ENCODE assay signal across 9 mouse cellular contexts in the genomic region with DNA sequence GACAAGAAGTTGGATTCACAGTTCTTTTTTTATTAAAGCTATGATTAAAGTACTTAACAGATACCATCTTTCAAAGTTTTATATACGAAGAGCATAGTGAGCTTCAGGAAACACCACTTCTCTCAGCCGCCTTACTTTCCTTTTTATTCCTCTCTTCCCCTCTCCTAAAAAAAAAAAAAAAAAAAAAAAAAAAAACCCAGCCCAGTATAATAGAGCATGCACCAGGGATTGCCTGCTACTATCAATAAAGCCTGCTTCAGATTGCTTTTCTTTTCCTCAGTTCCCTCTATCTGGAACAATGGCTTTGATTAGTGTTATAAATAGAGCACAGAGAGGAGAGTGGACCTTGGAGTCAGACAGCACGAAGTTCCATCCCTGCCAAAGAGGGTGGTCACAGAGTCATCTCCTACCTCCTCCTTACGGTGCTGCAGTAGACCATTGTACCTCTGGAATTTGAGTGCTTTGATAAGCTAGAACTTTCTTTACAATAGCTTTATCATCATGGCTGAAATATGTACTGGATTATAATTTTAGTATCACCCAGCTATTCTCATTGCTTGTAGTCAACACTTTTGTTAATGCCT. TPM values are rescaled to one million over a fixed set of nuclear protein-coding genes. Genes with fewer than 3 reads are reported as not detected.
DNase-seq lines count a peak whose midpoint lies in the region; ATAC-seq lines count a peak whose summit lies in the region.
"Had no signal": no experiment of that assay in that cellular context is flagged by ENCODE, and none has a peak within 500 bp of the region (broad histone marks: within the 10 kb centered on the region; RNA-seq: fewer than 3 reads in every experiment).

No protein-coding gene starts in this region.

- H3K4me3 ChIP-seq in forebrain, embryonic 16.5 days (replicated peaks; ENCODE audit: low read length) = peak overlapping the region; percentile 23
- H3K4me3 ChIP-seq in hindbrain, embryonic 10.5 days = peak overlapping the region; percentile 28
- peak overlapping the region; percentile 69 for H3K4me3 ChIP-seq in midbrain, embryonic 14.5 days (replicated peaks; ENCODE audit: low read depth, low read length)

- no peak for ATAC-seq in forebrain, embryonic 16.5 days
- no peak for ATAC-seq in midbrain, embryonic 14.5 days (ENCODE audit: low FRiP score, low TSS enrichment)

- H3K9me3 ChIP-seq in forebrain, embryonic 16.5 days (ENCODE audit: control insufficient read depth, low read length) = no peaks in the 10 kb centered on the region
- no peaks in the 10 kb centered on the region for H3K9me3 ChIP-seq in hindbrain, embryonic 10.5 days
- no peaks in the 10 kb centered on the region for H3K9me3 ChIP-seq in midbrain, embryonic 14.5 days (ENCODE audit: control insufficient read depth, low read length)

- peak overlapping the region; percentile 47 for H3K4me2 ChIP-seq in forebrain, embryonic 16.5 days (ENCODE audit: low read length)
- peak overlapping the region; percentile 99 for H3K4me2 ChIP-seq in midbrain, embryonic 14.5 days (ENCODE audit: low read length)

- 36% methylated on average over 4 of the region's 4 CpGs for WGBS in forebrain, embryonic 16.5 days
- 43% methylated on average over 4 of the region's 4 CpGs for WGBS in hindbrain, embryonic 10.5 days
- 41% methylated on average over 4 of the region's 4 CpGs for WGBS in midbrain, embryonic 14.5 days

- H3K4me1 ChIP-seq in forebrain, embryonic 16.5 days (replicated peaks; ENCODE audit: control insufficient read depth, insufficient read depth, low read length) = peaks cover 30% of the 10 kb centered on the region
- H3K4me1 ChIP-seq in hindbrain, embryonic 10.5 days (replicated peaks) = peaks cover 26% of the 10 kb centered on the region
- H3K4me1 ChIP-seq in midbrain, embryonic 14.5 days (ENCODE audit: control insufficient read depth, insufficient read depth, low read length) = peaks cover 26% of the 10 kb centered on the region

- no peaks in the 10 kb centered on the region for H3K27me3 ChIP-seq in forebrain, embryonic 16.5 days (replicated peaks; ENCODE audit: control insufficient read depth, insufficient read depth, low read length)
- peaks cover 44% of the 10 kb centered on the region for H3K27me3 ChIP-seq in hindbrain, embryonic 10.5 days (ENCODE audit: insufficient read depth, poor library complexity, severe bottlenecking)
- H3K27me3 ChIP-seq in midbrain, embryonic 14.5 days (ENCODE audit: control insufficient read depth, insufficient read depth, low read length) = no peaks in the 10 kb centered on the region

- no peaks in the 10 kb centered on the region for H3K36me3 ChIP-seq in forebrain, embryonic 16.5 days (ENCODE audit: control insufficient read depth, insufficient read depth)
- H3K36me3 ChIP-seq in hindbrain, embryonic 10.5 days = no peaks in the 10 kb centered on the region
- no peaks in the 10 kb centered on the region for H3K36me3 ChIP-seq in midbrain, embryonic 14.5 days (ENCODE audit: control insufficient read depth, insufficient read depth, low read length)

- no peak overlapping the region for H3K9ac ChIP-seq in forebrain, embryonic 16.5 days (replicated peaks; ENCODE audit: low read depth, low read length)
- no peak overlapping the region; the same call in 1 of the 2 replicates for H3K9ac ChIP-seq in midbrain, embryonic 14.5 days (replicated peaks; ENCODE audit: low read length)

- peak; percentile 10 to 27 for DNase-seq in kidney, adult 8-10 months
- no peak for DNase-seq in kidney, postnatal 25 days
- no peak for DNase-seq in hindbrain, embryonic 10.5 days (ENCODE audit: low spot score)
- DNase-seq in midbrain, embryonic 14.5 days = peak; percentile 26
- no peak for DNase-seq in thymus, postnatal 4 days
- DNase-seq in layer of hippocampus, adult 11-12 months (ENCODE audit: low spot score) = no peak
- no peak for DNase-seq in urinary bladder, postnatal 10 days (ENCODE audit: low spot score)

- no peak overlapping the region for H3K27ac ChIP-seq in forebrain, embryonic 16.5 days (ENCODE audit: low read length)
- H3K27ac ChIP-seq in hindbrain, embryonic 10.5 days = no peak overlapping the region
- no peak overlapping the region for H3K27ac ChIP-seq in midbrain, embryonic 14.5 days (replicated peaks; ENCODE audit: low read depth, low read length)
- H3K27ac ChIP-seq: stomach, postnatal 0 days had no signal

RNA-seq across cellular contexts. Expression of gene March5, which starts 30.4 kb away (rescaled TPM):
- 111 and 130 TPM in 2 replicates for polyA plus RNA-seq in forebrain, embryonic 16.5 days (2015; fragmentation: Nextera tagmentation; extraction: Ambion mirVana)
- polyA plus RNA-seq in hindbrain, embryonic 10.5 days (2016; fragmentation: Nextera tagmentation; extraction: Ambion mirVana) = 112 and 116 TPM in 2 replicates
- polyA plus RNA-seq in midbrain, embryonic 14.5 days (2014; fragmentation: Nextera tagmentation; extraction: Ambion mirVana) = 120 and 131 TPM in 2 replicates

RNA-seq across cellular contexts. Expression of gene Cpeb3, which starts 31.4 kb away (rescaled TPM):
- 7.0 and 9.8 TPM in 2 replicates for polyA plus RNA-seq in forebrain, embryonic 16.5 days (2015; fragmentation: Nextera tagmentation; extraction: Ambion mirVana)
- 0.87 and 2.9 TPM in 2 replicates for polyA plus RNA-seq in hindbrain, embryonic 10.5 days (2016; fragmentation: Nextera tagmentation; extraction: Ambion mirVana)
- 10.1 and 12.5 TPM in 2 replicates for polyA plus RNA-seq in midbrain, embryonic 14.5 days (2014; fragmentation: Nextera tagmentation; extraction: Ambion mirVana)

Comparison
In these comparisons a context has a peak if more than half of its experiments do, and no peak if none do; other contexts are left out.
1. DNase-seq: peak in kidney, adult 8-10 months (2 of 2) and midbrain, embryonic 14.5 days (single experiment); none in kidney, postnatal 25 days (0 of 2), hindbrain, embryonic 10.5 days (single experiment), thymus, postnatal 4 days (single experiment), layer of hippocampus, adult 11-12 months (single experiment) and urinary bladder, postnatal 10 days (single experiment).
2. Peak in every context shown above with its lines, with median percentiles within 50 percentile points of each other: H3K4me3 ChIP-seq.